Mouse (Mus musculus): ENCODE data around the gene Cpa5. TPM values are rescaled to one million over a fixed set of nuclear protein-coding genes. Genes with fewer than 3 reads are reported as not detected.

Gene Cpa5
- polyA plus RNA-seq, 1 experiment, result 89.5 TPM

GRCm38 (mm10) chr6:30600995-30601394 is 9.8 kb upstream of the Cpa5 start:
- Histone ChIP-seq H3K4me3 (ENCODE audit: control insufficient read depth, low read depth, low read length) (no peak overlapping the region), H3K4me1 (ENCODE audit: control insufficient read depth, insufficient read depth, low read length) (no peaks in the 10 kb centered on the region), H3K27ac (ENCODE audit: control insufficient read depth, insufficient read depth, low read depth, low read length) (no peak overlapping the region), H3K36me3 (ENCODE audit: control insufficient read depth, insufficient read depth, low read length) (no peaks in the 10 kb centered on the region), H3K27me3 (ENCODE audit: control insufficient read depth, insufficient read depth, low read length) (no peaks in the 10 kb centered on the region)
- TF ChIP-seq POLR2A (IDR thresholded peaks at IDR 0.05; ENCODE audit: control insufficient read depth, low read depth, low read length) (no peak), CTCF (IDR thresholded peaks at IDR 0.05; ENCODE audit: control insufficient read depth, insufficient read depth, insufficient replicate concordance, low read depth, low read length) (no peak)

GRCm38 (mm10) chr6:30604342-30604867 is 6.4 kb upstream of the Cpa5 start:
- no peak overlapping the region for H3K27ac ChIP-seq (ENCODE audit: control insufficient read depth, insufficient read depth, low read depth, low read length)
- no peaks in the 10 kb centered on the region for H3K27me3 ChIP-seq (ENCODE audit: control insufficient read depth, insufficient read depth, low read length)
- no peak overlapping the region for H3K4me3 ChIP-seq (ENCODE audit: control insufficient read depth, low read depth, low read length)
- H3K36me3 ChIP-seq (ENCODE audit: control insufficient read depth, insufficient read depth, low read length), result no peaks in the 10 kb centered on the region
- TF ChIP-seq CTCF (IDR thresholded peaks at IDR 0.05; ENCODE audit: control insufficient read depth, insufficient read depth, insufficient replicate concordance, low read depth, low read length) (no peak), POLR2A (IDR thresholded peaks at IDR 0.05; ENCODE audit: control insufficient read depth, low read depth, low read length) (no peak)
- H3K4me1 ChIP-seq (ENCODE audit: control insufficient read depth, insufficient read depth, low read length), result no peaks in the 10 kb centered on the region

GRCm38 (mm10) chr6:30605111-30605510 is 5.7 kb upstream of the Cpa5 start:
- no peak for TF ChIP-seq CTCF (IDR thresholded peaks at IDR 0.05; ENCODE audit: control insufficient read depth, insufficient read depth, insufficient replicate concordance, low read depth, low read length)
- TF ChIP-seq POLR2A (IDR thresholded peaks at IDR 0.05; ENCODE audit: control insufficient read depth, low read depth, low read length), result no peak
- H3K36me3 ChIP-seq (ENCODE audit: control insufficient read depth, insufficient read depth, low read length), result no peaks in the 10 kb centered on the region
- no peak overlapping the region for H3K27ac ChIP-seq (ENCODE audit: control insufficient read depth, insufficient read depth, low read depth, low read length)
- no peaks in the 10 kb centered on the region for H3K4me1 ChIP-seq (ENCODE audit: control insufficient read depth, insufficient read depth, low read length)
- H3K4me3 ChIP-seq (ENCODE audit: control insufficient read depth, low read depth, low read length), result no peak overlapping the region
- no peaks in the 10 kb centered on the region for H3K27me3 ChIP-seq (ENCODE audit: control insufficient read depth, insufficient read depth, low read length)

GRCm38 (mm10) chr6:30605672-30606071 is 5.1 kb upstream of the Cpa5 start:
- Histone ChIP-seq H3K27ac (ENCODE audit: control insufficient read depth, insufficient read depth, low read depth, low read length) (no peak overlapping the region), H3K36me3 (ENCODE audit: control insufficient read depth, insufficient read depth, low read length) (no peaks in the 10 kb centered on the region), H3K4me3 (ENCODE audit: control insufficient read depth, low read depth, low read length) (no peak overlapping the region), H3K27me3 (ENCODE audit: control insufficient read depth, insufficient read depth, low read length) (no peaks in the 10 kb centered on the region), H3K4me1 (ENCODE audit: control insufficient read depth, insufficient read depth, low read length) (no peaks in the 10 kb centered on the region)
- no peak for TF ChIP-seq POLR2A (IDR thresholded peaks at IDR 0.05; ENCODE audit: control insufficient read depth, low read depth, low read length)
- TF ChIP-seq CTCF (IDR thresholded peaks at IDR 0.05; ENCODE audit: control insufficient read depth, insufficient read depth, insufficient replicate concordance, low read depth, low read length), result no peak

- H3K4me1 ChIP-seq (ENCODE audit: control insufficient read depth, insufficient read depth, low read length), result 0 out of 2 replicates have a peak, but pooled peaks cover 2% of the 10 kb centered on the region
- peak overlapping the region; percentile 49 for H3K4me3 ChIP-seq (ENCODE audit: control insufficient read depth, low read depth, low read length)
- H3K27me3 ChIP-seq (ENCODE audit: control insufficient read depth, insufficient read depth, low read length), result no peaks in the 10 kb centered on the region
- no peaks in the 10 kb centered on the region for H3K36me3 ChIP-seq (ENCODE audit: control insufficient read depth, insufficient read depth, low read length)
- TF ChIP-seq POLR2A (IDR thresholded peaks at IDR 0.05; ENCODE audit: control insufficient read depth, low read depth, low read length), result no peak
- TF ChIP-seq CTCF (IDR thresholded peaks at IDR 0.05; ENCODE audit: control insufficient read depth, insufficient read depth, insufficient replicate concordance, low read depth, low read length), result no peak
- H3K27ac ChIP-seq (ENCODE audit: control insufficient read depth, insufficient read depth, low read depth, low read length), result no peak overlapping the region
Observed at GRCm38 (mm10) chr6:30611212-30611611, 402 bp downstream of the Cpa5 start.

- no peaks in the 10 kb centered on the region for H3K27me3 ChIP-seq (ENCODE audit: control insufficient read depth, insufficient read depth, low read length)
- peaks cover 5% of the 10 kb centered on the region; the same call in 1 of the 2 replicates for H3K4me1 ChIP-seq (ENCODE audit: control insufficient read depth, insufficient read depth, low read length)
- H3K36me3 ChIP-seq (ENCODE audit: control insufficient read depth, insufficient read depth, low read length), result no peaks in the 10 kb centered on the region
- TF ChIP-seq POLR2A (IDR thresholded peaks at IDR 0.05; ENCODE audit: control insufficient read depth, low read depth, low read length), result no peak
- TF ChIP-seq CTCF (IDR thresholded peaks at IDR 0.05; ENCODE audit: control insufficient read depth, insufficient read depth, insufficient replicate concordance, low read depth, low read length), result no peak
- no peak overlapping the region for H3K27ac ChIP-seq (ENCODE audit: control insufficient read depth, insufficient read depth, low read depth, low read length)
- no peak overlapping the region for H3K4me3 ChIP-seq (ENCODE audit: control insufficient read depth, low read depth, low read length)
Observed at GRCm38 (mm10) chr6:30614251-30614650, 3.4 kb downstream of the Cpa5 start.

- H3K4me3 ChIP-seq (ENCODE audit: control insufficient read depth, low read depth, low read length), result no peak overlapping the region
- TF ChIP-seq CTCF (IDR thresholded peaks at IDR 0.05; ENCODE audit: control insufficient read depth, insufficient read depth, insufficient replicate concordance, low read depth, low read length) (no peak), POLR2A (IDR thresholded peaks at IDR 0.05; ENCODE audit: control insufficient read depth, low read depth, low read length) (no peak)
- no peak overlapping the region for H3K27ac ChIP-seq (ENCODE audit: control insufficient read depth, insufficient read depth, low read depth, low read length)
- peaks cover 5% of the 10 kb centered on the region; the same call in 1 of the 2 replicates for H3K4me1 ChIP-seq (ENCODE audit: control insufficient read depth, insufficient read depth, low read length)
- H3K27me3 ChIP-seq (ENCODE audit: control insufficient read depth, insufficient read depth, low read length), result no peaks in the 10 kb centered on the region
- H3K36me3 ChIP-seq (ENCODE audit: control insufficient read depth, insufficient read depth, low read length), result no peaks in the 10 kb centered on the region
Observed at GRCm38 (mm10) chr6:30615741-30616140, 4.9 kb downstream of the Cpa5 start.
